Mouse (Mus musculus) stomach, postnatal 0 days (tissue): Measurements from ENCODE around the gene Uggt2. TPM values are rescaled to one million over a fixed set of nuclear protein-coding genes. Genes with fewer than 3 reads are reported as not detected.
"Not testable (repeated sequence)": the region's sequence is repeated elsewhere in the genome, so short reads cannot be mapped to it uniquely, and the experiment has no call there.

Experiments
- ATAC-seq: fragments of 200-750 bp; cut with Nextera tagmentation; 2 replicates; pipeline ENCODE4 v1.8.0; 2017; ENCODE audit not compliant: low FRiP score, low TSS enrichment
- DNase-seq: peaks from one replicate; pipeline ENCODE4 v3.0.0-alpha.2; 2016; ENCODE audit warnings: low spot score
- H3K27ac ChIP-seq: fragments of 300-500 bp; sonication (generic); replicated peaks from 2 replicates; pipeline ENCODE4 v1.5.1; 2014; ENCODE audit warnings: mild to moderate bottlenecking, control low read depth
- H3K27me3 ChIP-seq: fragments of 300-500 bp; sonication (generic); 2 replicates; pipeline ENCODE4 v1.6.1; 2014; ENCODE audit warnings: low read length; ENCODE audit not compliant: control insufficient read depth, insufficient read depth
- H3K36me3 ChIP-seq: fragments of 300-500 bp; sonication (generic); 2 replicates; pipeline ENCODE4 v1.6.1; 2014; ENCODE audit warnings: low read length, mixed read lengths; ENCODE audit not compliant: control insufficient read depth, insufficient read depth
- H3K4me1 ChIP-seq: fragments of 300-500 bp; sonication (generic); replicated peaks from 2 replicates; pipeline ENCODE4 v1.6.1; 2014; ENCODE audit warnings: antibody characterized with exemption; ENCODE audit not compliant: control insufficient read depth, insufficient read depth
- H3K4me2 ChIP-seq: fragments of 300-500 bp; sonication (generic); replicated peaks from 2 replicates; pipeline ENCODE4 v1.6.1; 2014; ENCODE audit warnings: low read depth, mild to moderate bottlenecking, control low read depth, moderate library complexity
- H3K4me3 ChIP-seq: fragments of 300-500 bp; sonication (generic); 2 replicates; pipeline ENCODE4 v1.5.1; 2014; ENCODE audit warnings: low read depth, low read length, control low read depth
- H3K9ac ChIP-seq: fragments of 300-500 bp; sonication (generic); 2 replicates; pipeline ENCODE4 v1.6.1; 2014; ENCODE audit warnings: mild to moderate bottlenecking, low read length, control low read depth, mixed read lengths
- H3K9me3 ChIP-seq: fragments of 300-500 bp; sonication (generic); 2 replicates; pipeline ENCODE4 v1.6.1; 2016; ENCODE audit warnings: low read length; ENCODE audit not compliant: control insufficient read depth
- CTCF ChIP-seq: IDR thresholded peaks from 2 replicates; pipeline ENCODE4 v1.5.1; 2016; ENCODE audit warnings: antibody characterized with exemption, low read depth, mild to moderate bottlenecking, moderate library complexity
- EP300 ChIP-seq: optimal IDR thresholded peaks from 2 replicates; pipeline ENCODE3; 2016; ENCODE audit warnings: antibody characterized with exemption
- WGBS: fragments of 180-500 bp; shearing (Covaris S2); extraction: QIAGEN DNeasy Blood & Tissue Kit; methylation state at CpG from one replicate; pipeline ENCODE4 v1.1.7; 2014; 5-methylcytosine and 5-hydroxymethylcytosine counted together
- polyA plus RNA-seq: library from polyadenylated mRNA; unstranded; fragments of >200 nt; fragmentation: Nextera tagmentation; extraction: Ambion mirVana; gene quantifications from 2 replicates; pipeline ENCODE4 v1.2.1, GENCODE M21; 2015

Gene Uggt2
- polyA plus RNA-seq, 1 experiment from 2014 or later, result 2.7 TPM

- Histone ChIP-seq H3K27ac (no peak overlapping the region), H3K9me3 (no peaks in the 10 kb centered on the region), H3K4me1 (no peaks in the 10 kb centered on the region), H3K4me2 (no peak overlapping the region), H3K9ac (no peak overlapping the region), H3K36me3 (peaks cover 6% of the 10 kb centered on the region), H3K4me3 (no peak overlapping the region), H3K27me3 (no peaks in the 10 kb centered on the region)
- WGBS, result 87% methylated on average over 9 of the region's 9 CpGs
- TF ChIP-seq CTCF (no peak), EP300 (no peak)
- ATAC-seq (no peak), DNase-seq (no peak)
These were observed 103.9 kb downstream of the Uggt2 start for GRCm38 (mm10) chr14:118995226-118995925.

DNA sequence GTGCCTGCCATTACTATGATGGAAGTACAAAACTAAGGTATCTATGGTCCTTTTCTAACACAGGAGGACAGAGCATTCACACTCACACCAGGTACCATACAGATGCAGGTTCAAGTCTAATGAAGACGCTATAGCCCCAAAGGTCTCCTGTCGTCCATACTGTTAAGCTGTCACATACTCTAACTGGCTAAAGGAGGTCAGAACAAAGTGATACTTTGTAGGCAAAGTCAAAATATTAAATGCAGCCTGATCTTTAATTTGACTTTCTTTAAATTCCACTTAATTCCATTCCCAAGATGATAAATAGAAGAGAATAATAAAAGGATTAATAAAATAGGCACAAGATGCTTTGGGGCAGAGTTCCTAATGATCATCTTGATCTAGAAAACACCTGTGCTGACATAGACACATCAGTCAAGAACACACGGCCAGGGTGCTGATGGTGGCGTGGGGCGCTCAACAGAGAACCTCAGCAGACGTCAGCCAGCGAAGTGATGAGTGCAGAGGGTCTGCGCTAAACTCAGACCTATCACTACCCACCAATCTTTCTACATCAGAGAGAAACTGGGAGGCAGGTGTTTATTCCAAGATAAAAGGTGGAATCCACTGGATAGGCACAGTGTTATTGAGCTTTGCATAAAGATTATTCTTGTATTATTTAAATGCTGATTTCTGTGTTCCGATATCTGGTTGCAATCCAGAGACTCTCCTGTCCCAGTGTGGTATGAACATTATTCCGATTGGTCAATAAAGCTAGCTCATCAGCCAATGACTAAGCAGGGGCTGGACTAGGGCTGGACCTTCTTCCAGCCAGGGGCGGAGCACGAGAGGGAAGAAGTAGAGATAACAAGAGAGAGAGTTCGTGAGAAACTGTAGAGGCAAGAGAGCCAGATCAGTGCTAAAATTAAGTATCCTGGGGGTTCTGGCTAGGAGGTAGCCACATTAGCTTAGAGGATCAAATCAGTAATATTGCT lies 111.4 kb downstream of the Uggt2 start:
- no peak overlapping the region for H3K9ac ChIP-seq
- no peak overlapping the region for H3K27ac ChIP-seq
- H3K27me3 ChIP-seq, result no peaks in the 10 kb centered on the region
- no peak overlapping the region for H3K4me2 ChIP-seq
- TF ChIP-seq EP300 (no peak), CTCF (no peak)
- no peaks in the 10 kb centered on the region for H3K4me1 ChIP-seq
- 64% methylated on average over 13 of the region's 13 CpGs for WGBS
- no peak overlapping the region for H3K4me3 ChIP-seq
- DNase-seq (peak; percentile 36), ATAC-seq (peak; percentile 68)
- H3K36me3 ChIP-seq, result peaks cover 5% of the 10 kb centered on the region; the same call in 1 of the 2 replicates
- no peaks in the 10 kb centered on the region for H3K9me3 ChIP-seq

DNA sequence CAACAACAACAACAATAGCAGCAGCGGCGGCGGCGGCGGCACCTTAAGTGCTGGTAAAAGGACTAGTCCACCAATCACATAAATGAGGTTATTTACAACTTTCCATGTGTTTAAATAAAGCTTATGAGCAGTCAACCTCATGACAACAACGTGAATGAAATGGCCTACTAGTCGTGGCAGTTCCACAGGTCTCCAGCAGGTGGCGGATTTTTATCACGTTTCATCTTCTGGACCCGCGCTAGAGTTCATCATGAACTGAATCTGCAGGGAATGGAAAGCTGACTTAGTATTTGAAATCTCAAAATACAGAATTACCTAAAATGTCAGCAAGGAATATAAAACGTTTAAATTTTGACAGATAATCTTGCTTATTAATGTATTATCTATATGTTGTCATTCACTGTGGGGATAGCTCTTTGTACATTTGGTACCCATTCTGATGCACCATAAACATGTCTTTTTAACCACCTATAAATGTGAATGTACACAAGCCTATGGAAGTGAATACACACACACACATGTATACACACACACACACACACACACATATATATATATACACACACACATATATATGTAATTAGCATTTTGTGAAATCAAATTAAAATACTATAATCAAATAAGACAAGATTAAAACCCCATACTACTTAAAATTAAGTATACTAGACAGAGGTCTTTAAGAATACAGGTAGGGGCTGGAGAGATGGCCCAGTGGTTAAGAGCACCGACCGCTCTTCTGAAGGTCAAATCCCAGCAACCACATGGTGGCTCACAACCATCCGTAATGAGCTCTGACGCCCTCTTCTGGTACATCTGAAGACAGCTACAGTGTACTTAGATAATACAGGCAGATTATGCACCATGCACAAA lies 112.3 kb downstream of the Uggt2 start:
- H3K9ac ChIP-seq, result no peak overlapping the region
- 44% methylated on average over 16 of the region's 16 CpGs for WGBS
- no peaks in the 10 kb centered on the region for H3K4me1 ChIP-seq
- ATAC-seq (no peak), DNase-seq (peak; percentile 73)
- H3K4me3 ChIP-seq, result no peak overlapping the region
- TF ChIP-seq EP300 (no peak), CTCF (peak; percentile 91)
- peaks cover 5% of the 10 kb centered on the region; the same call in 1 of the 2 replicates for H3K36me3 ChIP-seq
- no peak overlapping the region for H3K4me2 ChIP-seq
- H3K27ac ChIP-seq, result no peak overlapping the region
- H3K9me3 ChIP-seq, result no peaks in the 10 kb centered on the region
- no peaks in the 10 kb centered on the region for H3K27me3 ChIP-seq

- H3K36me3 ChIP-seq, result peaks cover 11% of the 10 kb centered on the region
- no peaks in the 10 kb centered on the region for H3K27me3 ChIP-seq
- H3K9ac ChIP-seq, result no peak overlapping the region
- no peak for DNase-seq
- no peaks in the 10 kb centered on the region for H3K9me3 ChIP-seq
- TF ChIP-seq EP300 (no peak), CTCF (no peak)
- no peak overlapping the region for H3K4me2 ChIP-seq
- H3K4me1 ChIP-seq, result no peaks in the 10 kb centered on the region
- no peak for ATAC-seq
- WGBS, result 89% methylated on average over 4 of the region's 4 CpGs
- H3K4me3 ChIP-seq, result no peak overlapping the region
- H3K27ac ChIP-seq, result no peak overlapping the region
These were observed 115.1 kb downstream of the Uggt2 start for GRCm38 (mm10) chr14:118984161-118984560.

- Histone ChIP-seq H3K4me1 (no peaks in the 10 kb centered on the region), H3K27ac (no peak overlapping the region), H3K4me3 (no peak overlapping the region), H3K9ac (no peak overlapping the region), H3K36me3 (peaks cover 11% of the 10 kb centered on the region), H3K27me3 (no peaks in the 10 kb centered on the region), H3K4me2 (no peak overlapping the region), H3K9me3 (no peaks in the 10 kb centered on the region)
- ATAC-seq (no peak), DNase-seq (no peak)
- no peak for TF ChIP-seq CTCF
- TF ChIP-seq EP300, result no peak
These were observed 115.8 kb downstream of the Uggt2 start for GRCm38 (mm10) chr14:118983396-118983795.

- not testable (repeated sequence) for H3K27ac ChIP-seq, H3K4me2 ChIP-seq
These were observed 116.7 kb downstream of the Uggt2 start for GRCm38 (mm10) chr14:118982429-118983045.

DNA sequence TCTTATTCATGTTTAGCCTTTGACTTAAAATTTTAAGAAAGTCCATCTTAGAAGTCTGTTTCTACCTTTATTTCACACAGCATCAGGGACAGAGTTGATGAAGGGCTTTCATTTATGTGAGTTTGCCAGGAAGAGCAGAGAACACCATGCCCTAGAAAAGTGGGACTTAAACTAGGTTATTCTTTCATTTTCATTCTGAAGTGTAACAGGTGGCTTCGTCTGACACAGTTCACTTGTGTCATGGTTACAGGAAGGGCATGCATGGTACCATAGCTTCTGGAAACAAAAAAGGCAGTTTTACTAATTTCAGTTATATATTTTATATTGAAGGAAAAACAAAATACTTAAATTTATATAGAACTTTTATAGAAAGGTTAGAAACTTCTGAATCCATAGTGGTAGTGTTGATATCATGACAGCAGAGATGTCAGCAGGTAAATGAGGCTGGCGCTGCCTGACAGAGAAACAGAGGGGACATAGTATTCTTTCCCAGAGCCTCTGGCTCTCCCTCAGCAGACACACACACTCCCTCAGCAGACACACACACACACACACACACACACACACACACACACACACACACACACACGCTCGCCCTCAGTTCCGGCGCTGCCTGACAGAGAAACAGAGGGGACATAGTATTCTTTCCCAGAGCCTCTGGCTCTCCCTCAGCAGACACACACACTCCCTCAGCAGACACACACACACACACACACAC lies 117.4 kb downstream of the Uggt2 start:
- not testable (repeated sequence) for H3K4me3 ChIP-seq, H3K9ac ChIP-seq, H3K27me3 ChIP-seq, H3K9me3 ChIP-seq, H3K27ac ChIP-seq, H3K4me1 ChIP-seq, H3K4me2 ChIP-seq, DNase-seq
- H3K36me3 ChIP-seq, result peaks cover 11% of the 10 kb centered on the region
- ATAC-seq, result peak; percentile 21; the same call in 1 of the 2 replicates
- WGBS, result 58% methylated on average over 5 of the region's 6 CpGs

More at GRCm38 (mm10) chr14:118982429-118983045, 116.7 kb downstream of the Uggt2 start:
- ATAC-seq, result peak; percentile 32; the same call in 1 of the 2 replicates
- not testable (repeated sequence) for H3K27me3 ChIP-seq, H3K9ac ChIP-seq, H3K4me3 ChIP-seq, DNase-seq, H3K4me1 ChIP-seq, H3K9me3 ChIP-seq
- H3K36me3 ChIP-seq, result peaks cover 11% of the 10 kb centered on the region
- WGBS, result 65% methylated on average over 10 of the region's 11 CpGs
